Mouse (Mus musculus): Measurements from ENCODE around the gene Ppm1h.

DNA sequence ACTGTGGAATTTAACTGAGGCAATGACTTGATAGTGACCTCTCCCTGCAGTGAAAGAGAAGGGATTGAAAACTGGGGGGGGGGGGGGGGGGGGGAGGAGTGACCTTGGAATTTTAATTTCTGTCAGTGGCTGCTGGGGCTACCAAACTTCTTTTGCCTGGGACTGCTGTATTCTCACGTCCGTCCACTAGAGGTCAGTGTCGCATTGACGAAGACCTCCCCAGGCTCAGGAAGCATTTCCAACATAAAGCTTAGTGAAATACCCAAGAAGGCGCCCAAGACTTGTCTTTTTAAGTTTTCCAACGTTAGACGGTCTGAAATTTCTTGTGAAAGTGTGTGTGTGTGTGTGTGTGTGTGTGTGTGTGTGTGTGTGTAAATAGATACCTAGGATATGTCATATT is 125.3 kb downstream of the Ppm1h start:
- peak; percentile 63 to 89 (median 84) for TF ChIP-seq CTCF (IDR thresholded peaks at IDR 0.05 in 2 of 3, conservative IDR thresholded peaks at IDR 0.05 in 1 of 3; ENCODE audit: control insufficient read depth in 1 of 3, insufficient read depth in 1 of 3, low read depth in 2 of 3, low read length in 3 of 3, poor library complexity in 1 of 3, severe bottlenecking in 1 of 3)
- TF ChIP-seq MEF2A (IDR thresholded peaks at IDR 0.05; ENCODE audit: extremely low read depth, insufficient replicate concordance, low read depth, low read length, poor library complexity, severe bottlenecking), result no peak
- no peak for TF ChIP-seq ZMIZ1 (IDR thresholded peaks at IDR 0.05; ENCODE audit: low read depth, low read length)
